Mouse (Mus musculus): ENCODE data around the gene Bbs2. TPM values are rescaled to one million over a fixed set of nuclear protein-coding genes. Genes with fewer than 3 reads are reported as not detected.

The Bbs2 gene
- total RNA-seq, 1 experiment from 2014 or later = 11.8 TPM

DNA sequence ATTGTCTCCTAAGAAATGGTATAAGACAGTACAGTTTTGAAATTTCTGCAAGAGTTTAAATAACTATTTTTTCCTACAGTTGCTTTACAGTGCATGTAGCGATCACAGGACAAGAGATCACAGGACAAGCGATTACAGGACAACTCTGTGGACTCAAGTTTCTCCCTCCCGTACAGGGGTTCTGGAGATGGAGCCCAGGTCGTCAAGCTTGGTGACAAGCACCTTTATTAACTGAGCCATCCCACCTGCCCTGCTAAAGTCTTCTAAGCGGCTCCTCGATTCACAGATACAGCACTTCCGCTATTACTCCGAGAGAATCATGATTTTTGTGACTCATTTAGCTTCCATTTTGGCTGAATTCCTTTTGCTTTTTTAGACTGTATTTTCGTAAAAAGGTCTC, 69.0 kb downstream of the Bbs2 start:
- no peak for ATAC-seq (replicated peaks; ENCODE audit: insufficient number of reproducible peaks, low FRiP score, low TSS enrichment, poor library complexity, severe bottlenecking)

DNA sequence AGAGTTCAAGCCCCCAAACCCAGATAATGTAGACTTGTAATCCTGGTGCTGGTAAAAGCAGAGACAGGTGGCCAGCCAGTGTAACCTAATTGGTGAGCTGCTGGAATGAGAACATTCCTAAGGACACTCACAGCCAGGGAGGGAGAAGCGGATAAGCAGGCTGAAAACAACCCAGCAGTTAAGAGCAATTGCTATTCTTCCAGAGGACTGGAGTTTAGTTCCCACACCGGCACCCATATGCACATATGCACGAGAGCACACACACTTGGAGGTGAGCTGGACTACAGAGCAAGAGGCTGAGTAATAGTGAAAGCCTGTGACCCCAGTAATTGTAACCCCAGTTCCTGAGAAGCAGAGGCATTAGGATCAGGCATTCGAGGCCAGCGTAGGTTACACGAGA, 74.8 kb downstream of the Bbs2 start:
- ATAC-seq (replicated peaks; ENCODE audit: insufficient number of reproducible peaks, low FRiP score, low TSS enrichment, poor library complexity, severe bottlenecking) = no peak

Other genes starting within 250 kb of the Bbs2 start
- 89.3 to 145 TPM (median 96.4 TPM) in 3 replicates for gene Amfr, start 86.1 kb downstream of the Bbs2 start, total RNA-seq (2017)
- gene Nudt21, start 61.9 kb downstream of the Bbs2 start, total RNA-seq (2017) = 26.2 to 62.8 TPM (median 37.7 TPM) in 3 replicates
- 7.3 to 9.5 TPM (median 7.8 TPM) in 3 replicates for gene Ogfod1, start 61.7 kb downstream of the Bbs2 start, total RNA-seq (2017)
- not detected in 3 replicates for gene Mt4, start 38.3 kb upstream of the Bbs2 start, total RNA-seq (2017)
- gene Mt3, start 53.7 kb upstream of the Bbs2 start, total RNA-seq (2017) = not detected in 3 replicates
- 3.1 TPM in 1 of 3 replicates, not detected in the others for gene Mt2, start 73.7 kb upstream of the Bbs2 start, total RNA-seq (2017)
- 7.1 to 8.5 TPM (median 8.2 TPM) in 3 replicates for gene Mt1, start 80.2 kb upstream of the Bbs2 start, total RNA-seq (2017)
- 11.8 to 21.1 TPM (median 12.5 TPM) in 3 replicates for gene Nup93, start 115.6 kb upstream of the Bbs2 start, total RNA-seq (2017)
- 0.49 to 1.2 TPM in 2 of 3 replicates, not detected in the other for gene Slc12a3, start 230.3 kb upstream of the Bbs2 start, total RNA-seq (2017)